Mouse (Mus musculus) CH12.LX (cell line): ENCODE measurements at regions not wholly inside any gene's neighbourhood (a gene's known extent, or its start where the extent isn't known, plus 50 kb on each side); places are given as distances from the start of the nearest gene placed in this dataset.
"Not testable (repeated sequence)": the region's sequence is repeated elsewhere in the genome, so short reads cannot be mapped to it uniquely, and the experiment has no call there.

Source experiments
- DNase-seq: peaks from one replicate; pipeline ENCODE4 v3.0.0-alpha.2; 2013; ENCODE audit errors: extremely low read depth
- H3K27ac ChIP-seq: 2 replicates; pipeline ENCODE4 v1.5.1; 2012; ENCODE audit warnings: low read depth, mild to moderate bottlenecking, control low read depth, moderate library complexity; ENCODE audit not compliant: insufficient read depth
- H3K27me3 ChIP-seq: replicated peaks from 2 replicates; pipeline ENCODE3; 2012; ENCODE audit warnings: inconsistent platforms
- H3K36me3 ChIP-seq, 2 experiments: replicated peaks in 1 of 2; 2 replicates each; pipeline versions ENCODE3 to v1.6.1; 2012; ENCODE audit warnings: inconsistent platforms in 1 of 2, low read length in 1 of 2, mild to moderate bottlenecking in 1 of 2, mixed read lengths in 1 of 2, moderate library complexity in 1 of 2; ENCODE audit not compliant: control insufficient read depth in 1 of 2, insufficient read depth in 1 of 2
- H3K4me1 ChIP-seq, 2 experiments: 2 replicates each; pipeline ENCODE4 v1.6.1; 2012; ENCODE audit warnings: inconsistent platforms in 1 of 2, moderate library complexity in 1 of 2; ENCODE audit not compliant: insufficient read depth in 2 of 2, control insufficient read depth in 1 of 2
- H3K4me2 ChIP-seq: 2 replicates; pipeline ENCODE4 v1.6.1; 2012; ENCODE audit warnings: low read depth, mild to moderate bottlenecking, control low read depth; ENCODE audit not compliant: poor library complexity, insufficient read depth, severe bottlenecking
- H3K4me3 ChIP-seq, 3 experiments: fragments of 150-350 bp in 1 of 3; sonication (generic) in 1 of 3; replicated peaks in 1 of 3; 2 replicates each; pipeline versions ENCODE3 to v1.5.1; 2011 to 2012; ENCODE audit warnings: low read depth in 2 of 3, low read length in 2 of 3, mild to moderate bottlenecking in 2 of 3, moderate library complexity in 2 of 3, control low read depth in 1 of 3, improper control_type of control experiment in 1 of 3, inconsistent platforms in 1 of 3, mixed read lengths in 1 of 3; ENCODE audit not compliant: poor library complexity in 1 of 3
- H3K79me2 ChIP-seq: replicated peaks from 2 replicates; pipeline ENCODE4 v1.6.1; 2012; ENCODE audit warnings: mild to moderate bottlenecking, moderate library complexity; ENCODE audit not compliant: control insufficient read depth, poor library complexity, insufficient read depth, severe bottlenecking; ENCODE audit errors: extremely low read depth
- H3K9ac ChIP-seq: 2 replicates; pipeline ENCODE4 v1.6.1; 2012; ENCODE audit warnings: low read depth, mild to moderate bottlenecking, control low read depth, moderate library complexity; ENCODE audit not compliant: insufficient read depth
- H3K9me3 ChIP-seq: replicated peaks from 2 replicates; pipeline ENCODE3; 2012; ENCODE audit warnings: low read length, inconsistent platforms, mixed read lengths
- CTCF ChIP-seq, 2 experiments: IDR thresholded peaks in 1 of 2; conservative IDR thresholded peaks in 1 of 2; 2 replicates each; pipeline ENCODE4 v1.5.1; 2011 to 2012; ENCODE audit warnings: low read depth in 2 of 2, low read length in 2 of 2, improper control_type of control experiment in 1 of 2, inconsistent platforms in 1 of 2, mild to moderate bottlenecking in 1 of 2, moderate library complexity in 1 of 2
- JUN ChIP-seq: IDR thresholded peaks from 2 replicates; pipeline ENCODE4 v1.6.1; 2011; ENCODE audit warnings: low read depth, mild to moderate bottlenecking, low read length, improper control_type of control experiment, moderate library complexity; ENCODE audit not compliant: insufficient read depth
- MAFK ChIP-seq: IDR thresholded peaks from 2 replicates; pipeline ENCODE4 v1.6.1; 2011; ENCODE audit warnings: low read length, improper control_type of control experiment; ENCODE audit not compliant: insufficient replicate concordance
- RAD21 ChIP-seq: IDR thresholded peaks from 2 replicates; pipeline ENCODE4 v1.6.1; 2011; ENCODE audit warnings: low read depth, mild to moderate bottlenecking, low read length, improper control_type of control experiment, moderate library complexity
- SMC3 ChIP-seq: IDR thresholded peaks from 2 replicates; pipeline ENCODE4 v1.6.1; 2011; ENCODE audit warnings: low read depth, low read length, improper control_type of control experiment
- USF1 ChIP-seq: IDR thresholded peaks from 2 replicates; pipeline ENCODE4 v1.6.1; 2014; ENCODE audit warnings: low read depth, mild to moderate bottlenecking, inconsistent platforms, low read length, improper control_type of control experiment
- ZMIZ1 ChIP-seq: IDR thresholded peaks from 2 replicates; pipeline ENCODE4 v1.6.1; 2012; ENCODE audit warnings: low read depth, mild to moderate bottlenecking, inconsistent platforms, low read length, improper control_type of control experiment
- dilution Hi-C: fragments of 300-500 bp; cut with MboI; formaldehyde crosslinking; loops from 2 replicates; pipeline ENCODE4 v1.14.3; 2020; ENCODE audit warnings: low sequenced_read_pairs; ENCODE audit not compliant: extremely low pct_unique_long_range_greater_than_20kb, extremely low pct_ligation_motif_present
- in situ Hi-C: fragments of 300-500 bp; cut with MboI; formaldehyde crosslinking; loops from 3 replicates; pipeline ENCODE4 v1.14.3; 2019; ENCODE audit warnings: low sequenced_read_pairs, low pct_ligation_motif_present, low pct_unique_long_range_greater_than_20kb, mixed read lengths

DNA sequence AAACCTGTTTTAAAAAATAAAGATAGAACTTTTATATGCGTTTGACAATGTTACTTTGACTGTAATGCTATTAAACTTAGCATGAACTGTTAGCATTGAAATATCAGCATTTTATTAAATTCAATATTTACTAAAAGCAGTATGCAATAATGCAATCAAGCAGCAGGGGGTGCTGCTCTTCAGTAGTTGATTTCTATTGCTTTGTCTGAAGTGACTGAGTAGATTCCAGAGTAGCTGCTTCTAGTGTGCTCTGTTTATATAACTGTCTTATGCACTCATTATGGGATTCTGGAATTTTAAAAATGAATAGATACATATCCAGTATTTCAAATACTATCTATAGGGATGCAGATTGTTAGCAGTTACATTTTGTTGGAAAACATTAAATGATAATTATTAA, 146.2 kb downstream of the Gm28710 start:
- dilution Hi-C loops = no loop called here
- H3K4me1 ChIP-seq = no peaks in the 10 kb centered on the region
- no peaks in the 10 kb centered on the region for H3K36me3 ChIP-seq
- H3K27me3 ChIP-seq = no peaks in the 10 kb centered on the region
- H3K4me3 ChIP-seq = no peak overlapping the region
- DNase-seq = peak; percentile 33
- no peak for TF ChIP-seq MAFK
- TF ChIP-seq RAD21 = peak; percentile 65
- peak; percentile 41 to 63; a peak in 3 of 4 replicates for TF ChIP-seq CTCF (conservative IDR thresholded peaks at IDR 0.05 in 1 of 2, IDR thresholded peaks at IDR 0.05 in 1 of 2; ENCODE audit: low read depth in 2 of 2, low read length in 2 of 2)
- peak; percentile 40 for TF ChIP-seq SMC3
- H3K9me3 ChIP-seq = no peaks in the 10 kb centered on the region
- H3K4me2 ChIP-seq = no peak overlapping the region
- H3K9ac ChIP-seq = no peak overlapping the region
- H3K79me2 ChIP-seq = no peaks in the 10 kb centered on the region
- in situ Hi-C loops = loop anchor here (25.0 kb wide), 1 partner anchor 824 kb away; no protein-coding TSS in a partner anchor
- H3K27ac ChIP-seq = no peak overlapping the region

DNA sequence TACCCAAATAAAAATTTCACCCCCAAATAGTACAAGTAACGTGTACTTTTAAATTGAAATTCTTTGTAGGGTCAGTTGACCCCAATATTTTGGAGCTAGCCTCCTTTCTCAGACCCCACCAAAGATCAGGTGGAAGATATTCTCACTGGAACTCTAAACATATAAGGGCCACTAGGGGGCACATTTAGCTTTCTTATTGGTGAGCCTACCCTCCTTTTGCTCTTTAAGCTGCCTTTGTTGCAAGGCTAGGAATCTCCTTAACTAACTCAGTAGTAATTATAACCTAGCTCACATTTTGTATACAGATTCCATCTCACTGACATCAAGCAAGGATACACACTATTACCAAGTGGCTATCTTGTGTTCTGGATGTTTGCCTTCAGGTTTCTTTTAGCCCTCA, 155.8 kb downstream of the Gm28710 start:
- dilution Hi-C loops = no loop called here
- TF ChIP-seq USF1 (no peak), SMC3 (peak; percentile 51), JUN (no peak), CTCF (conservative IDR thresholded peaks at IDR 0.05 in 1 of 2, IDR thresholded peaks at IDR 0.05 in 1 of 2; ENCODE audit: low read depth in 2 of 2, low read length in 2 of 2) (peak; percentile 17 to 64; a peak in 3 of 4 replicates), RAD21 (peak; percentile 74)
- TF ChIP-seq, all 38 proteins: peak for 3
- H3K9ac ChIP-seq = no peak overlapping the region
- peak; percentile 46 for DNase-seq
- H3K4me3 ChIP-seq = no peak overlapping the region
- H3K4me2 ChIP-seq = no peak overlapping the region
- no peak overlapping the region for H3K27ac ChIP-seq
- no peaks in the 10 kb centered on the region for H3K27me3 ChIP-seq
- no peaks in the 10 kb centered on the region for H3K4me1 ChIP-seq
- H3K36me3 ChIP-seq = no peaks in the 10 kb centered on the region
- H3K9me3 ChIP-seq = no peaks in the 10 kb centered on the region
- no peaks in the 10 kb centered on the region for H3K79me2 ChIP-seq
- in situ Hi-C loops = loop anchor here (25.0 kb wide), 1 partner anchor 815 kb away; no protein-coding TSS in a partner anchor

DNA sequence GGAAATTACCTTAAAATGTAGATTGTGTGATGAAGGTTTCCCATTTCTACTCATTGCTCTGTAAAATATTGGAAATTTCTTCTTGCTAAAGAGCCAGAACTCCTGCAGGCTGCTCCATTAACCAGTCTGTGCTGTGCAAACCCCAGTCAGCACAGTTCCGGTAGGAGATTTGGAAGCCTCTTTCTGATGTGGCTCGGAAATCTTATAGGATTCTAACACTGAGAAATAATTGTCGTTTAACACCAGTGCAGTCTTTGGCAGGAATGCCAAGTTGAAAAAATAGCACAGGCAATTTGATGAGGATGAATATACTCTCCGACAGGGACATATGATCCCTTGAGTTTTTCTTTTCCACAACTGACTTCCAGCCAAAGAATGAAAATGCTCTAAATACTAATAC, 176.1 kb downstream of the Gm28710 start:
- no peak for TF ChIP-seq ZMIZ1
- TF ChIP-seq, all 38 proteins: peak for 0
- no peak for DNase-seq
- Histone ChIP-seq H3K79me2 (no peaks in the 10 kb centered on the region), H3K27ac (no peak overlapping the region), H3K27me3 (no peaks in the 10 kb centered on the region), H3K4me1 (no peaks in the 10 kb centered on the region), H3K4me3 (no peak overlapping the region), H3K4me2 (no peak overlapping the region), H3K9me3 (no peaks in the 10 kb centered on the region), H3K36me3 (no peaks in the 10 kb centered on the region), H3K9ac (no peak overlapping the region)
- dilution Hi-C loops (no loop called here), in situ Hi-C loops (no loop called here)

DNA sequence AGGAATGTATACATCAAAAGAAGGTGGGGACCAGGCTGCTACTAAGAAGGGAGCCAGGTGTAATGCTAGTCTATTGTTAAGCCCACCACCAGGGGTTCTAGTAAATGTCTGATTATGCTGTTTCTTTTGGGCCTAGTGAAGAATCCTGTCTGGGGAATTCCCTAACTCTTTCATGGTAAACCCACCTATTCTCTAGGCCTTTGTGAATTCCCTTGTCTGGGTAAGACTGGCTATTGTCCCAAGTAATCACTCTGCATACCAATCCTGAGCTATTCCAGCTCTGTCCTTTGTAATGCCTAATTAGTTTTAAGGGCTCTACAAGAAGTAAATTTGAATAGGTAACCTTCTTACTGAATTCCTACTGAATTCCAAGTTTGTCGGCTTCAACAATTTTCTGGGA, 177.2 kb downstream of the Gm28710 start:
- H3K4me3 ChIP-seq, DNase-seq, H3K4me1 ChIP-seq, dilution Hi-C loops, in situ Hi-C loops, H3K4me2 ChIP-seq, H3K9me3 ChIP-seq, H3K9ac ChIP-seq, H3K79me2 ChIP-seq, H3K36me3 ChIP-seq, H3K27ac ChIP-seq, H3K27me3 ChIP-seq: not testable (repeated sequence)
